Mouse (Mus musculus) midbrain, postnatal 0 days (tissue): ENCODE measurements around the gene B3galt2. TPM values are rescaled to one million over a fixed set of nuclear protein-coding genes. Genes with fewer than 3 reads are reported as not detected.

Source experiments
- ATAC-seq: fragments of 200-750 bp; cut with Nextera tagmentation; 2 replicates; pipeline ENCODE4 v1.8.0; 2017; ENCODE audit warnings: moderate number of reproducible peaks, mild to moderate bottlenecking, moderate TSS enrichment, moderate library complexity; ENCODE audit not compliant: low FRiP score
- DNase-seq: peaks from one replicate; pipeline ENCODE4 v3.0.0-alpha.2; 2015; ENCODE audit warnings: low spot score
- H3K27ac ChIP-seq: fragments of 300-500 bp; sonication (generic); 2 replicates; pipeline ENCODE4 v1.5.1; 2014; ENCODE audit warnings: low read depth, mild to moderate bottlenecking, low read length, mixed read lengths
- H3K27me3 ChIP-seq: fragments of 300-500 bp; sonication (generic); 2 replicates; pipeline ENCODE4 v1.6.1; 2014; ENCODE audit warnings: low read length, control low read depth, mixed read lengths; ENCODE audit not compliant: insufficient read depth
- H3K36me3 ChIP-seq: fragments of 300-500 bp; sonication (generic); 2 replicates; pipeline ENCODE4 v1.6.1; 2014; ENCODE audit warnings: low read length, control low read depth, mixed read lengths; ENCODE audit not compliant: insufficient read depth
- H3K4me1 ChIP-seq: fragments of 300-500 bp; sonication (generic); 2 replicates; pipeline ENCODE4 v1.6.1; 2014; ENCODE audit warnings: mild to moderate bottlenecking, control low read depth, antibody characterized with exemption, low read length, mixed read lengths; ENCODE audit not compliant: insufficient read depth
- H3K4me2 ChIP-seq: fragments of 300-500 bp; sonication (generic); 2 replicates; pipeline ENCODE4 v1.6.1; 2014; ENCODE audit warnings: low read depth, mild to moderate bottlenecking, low read length, mixed read lengths; ENCODE audit not compliant: poor library complexity, severe bottlenecking
- H3K4me3 ChIP-seq: fragments of 300-500 bp; sonication (generic); 2 replicates; pipeline ENCODE4 v1.5.1; 2014; ENCODE audit warnings: low read depth, mild to moderate bottlenecking, low read length, moderate library complexity
- H3K9ac ChIP-seq: fragments of 300-500 bp; sonication (generic); replicated peaks from 2 replicates; pipeline ENCODE4 v1.6.1; 2014; ENCODE audit warnings: mild to moderate bottlenecking, low read length, moderate library complexity, mixed read lengths; ENCODE audit not compliant: poor library complexity, severe bottlenecking
- H3K9me3 ChIP-seq: fragments of 300-500 bp; sonication (generic); 2 replicates; pipeline ENCODE4 v1.6.1; 2016; ENCODE audit warnings: low read length, control low read depth
- CTCF ChIP-seq: IDR thresholded peaks from 2 replicates; pipeline ENCODE4 v1.5.1; 2016; ENCODE audit warnings: antibody characterized with exemption, mild to moderate bottlenecking
- WGBS: fragments of 180-500 bp; shearing (Covaris S2); extraction: QIAGEN DNeasy Blood & Tissue Kit; methylation state at CpG from one replicate; pipeline ENCODE4 v1.1.7; 2014; 5-methylcytosine and 5-hydroxymethylcytosine counted together
- polyA plus RNA-seq: library from polyadenylated mRNA; unstranded; fragments of >200 nt; fragmentation: Nextera tagmentation; extraction: Ambion mirVana; gene quantifications from 2 replicates; pipeline ENCODE4 v1.2.1, GENCODE M21; 2015
- total RNA-seq: library from RNA; depleted of rRNA; stranded (reverse); fragments of >200 nt; gene quantifications from 2 replicates; pipeline ENCODE4 v1.2.3, GENCODE M21; 2014

B3galt2 gene
- total and polyA plus RNA-seq, 2 experiments from 2014 or later, result 7.2 to 15.0 TPM

DNA sequence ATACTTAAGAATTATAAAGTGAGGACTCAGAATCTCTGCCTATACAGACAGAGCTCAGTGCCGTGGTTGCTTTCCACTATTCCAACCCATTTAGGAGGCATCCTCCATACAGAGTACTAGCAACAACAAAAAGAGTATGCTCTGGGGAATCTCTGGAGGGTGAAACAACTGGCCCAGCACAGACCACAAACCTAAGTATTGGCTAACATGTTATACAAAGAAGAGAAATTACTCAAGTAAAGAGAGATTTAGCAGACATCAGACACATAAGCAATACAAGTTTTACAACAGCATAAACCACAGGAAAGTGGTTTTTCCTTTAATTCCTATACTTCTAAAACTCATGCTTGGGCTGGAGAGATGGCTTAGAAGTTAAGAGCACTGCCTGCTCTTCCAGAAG, 17.8 kb upstream of the B3galt2 start:
- Histone ChIP-seq H3K4me1 (no peaks in the 10 kb centered on the region), H3K4me3 (no peak overlapping the region), H3K27me3 (no peaks in the 10 kb centered on the region), H3K9me3 (no peaks in the 10 kb centered on the region), H3K27ac (no peak overlapping the region), H3K4me2 (no peak overlapping the region), H3K9ac (no peak overlapping the region), H3K36me3 (peaks cover 3% of the 10 kb centered on the region)
- 97% methylated on average over 1 of the region's 1 CpGs for WGBS
- DNase-seq, result no peak
- TF ChIP-seq CTCF, result no peak
- ATAC-seq, result no peak

DNA sequence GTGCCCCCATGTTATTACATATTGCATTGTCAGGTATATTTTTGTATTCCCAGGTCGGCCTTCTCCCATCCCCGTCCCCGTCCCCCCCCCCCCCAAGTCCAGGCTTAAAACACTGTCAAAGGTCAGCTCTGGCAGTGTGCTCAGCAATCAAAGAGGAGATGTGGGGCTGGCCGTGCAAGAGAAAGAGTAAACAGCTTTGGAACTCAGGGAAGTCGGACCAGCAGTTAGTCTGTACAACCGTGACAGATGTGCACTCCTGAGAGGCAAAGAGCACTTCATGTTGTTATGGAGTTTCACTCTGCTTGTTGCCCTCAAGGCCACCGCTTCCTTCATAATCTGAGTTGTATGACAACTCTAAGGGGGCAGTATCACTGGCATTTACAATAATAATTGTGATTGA, 9.1 kb upstream of the B3galt2 start:
- Histone ChIP-seq H3K9me3 (no peaks in the 10 kb centered on the region), H3K9ac (no peak overlapping the region), H3K36me3 (peaks cover 2% of the 10 kb centered on the region; the same call in 1 of the 2 replicates), H3K27me3 (no peaks in the 10 kb centered on the region), H3K4me1 (no peaks in the 10 kb centered on the region), H3K27ac (no peak overlapping the region), H3K4me2 (no peak overlapping the region), H3K4me3 (no peak overlapping the region)
- DNase-seq, result no peak
- ATAC-seq, result no peak
- 63% methylated on average over 7 of the region's 7 CpGs for WGBS
- no peak for TF ChIP-seq CTCF

GRCm38 (mm10) chr1:143632361-143632760, 8.1 kb upstream of the B3galt2 start:
- ATAC-seq, result no peak
- H3K9me3 ChIP-seq, result no peaks in the 10 kb centered on the region
- H3K27me3 ChIP-seq, result no peaks in the 10 kb centered on the region
- H3K4me3 ChIP-seq, result no peak overlapping the region
- H3K9ac ChIP-seq, result no peak overlapping the region
- DNase-seq, result no peak
- no peak overlapping the region for H3K4me2 ChIP-seq
- WGBS, result 78% methylated on average over 1 of the region's 1 CpGs
- no peaks in the 10 kb centered on the region for H3K4me1 ChIP-seq
- no peak for TF ChIP-seq CTCF
- H3K36me3 ChIP-seq, result no peaks in the 10 kb centered on the region
- H3K27ac ChIP-seq, result no peak overlapping the region

GRCm38 (mm10) chr1:143632854-143633587, 7.4 kb upstream of the B3galt2 start:
- no peak for TF ChIP-seq CTCF
- H3K27ac ChIP-seq, result no peak overlapping the region
- no peak overlapping the region for H3K4me2 ChIP-seq
- 88% methylated on average over 2 of the region's 2 CpGs for WGBS
- ATAC-seq (no peak), DNase-seq (no peak)
- H3K9me3 ChIP-seq, result no peaks in the 10 kb centered on the region
- no peaks in the 10 kb centered on the region for H3K4me1 ChIP-seq
- H3K9ac ChIP-seq, result no peak overlapping the region
- H3K27me3 ChIP-seq, result no peaks in the 10 kb centered on the region
- no peak overlapping the region for H3K4me3 ChIP-seq
- no peaks in the 10 kb centered on the region for H3K36me3 ChIP-seq

GRCm38 (mm10) chr1:143644221-143644620, 3.8 kb downstream of the B3galt2 start:
- Histone ChIP-seq H3K36me3 (no peaks in the 10 kb centered on the region), H3K9me3 (no peaks in the 10 kb centered on the region), H3K9ac (no peak overlapping the region), H3K4me3 (peak overlapping the region; percentile 31), H3K27me3 (no peaks in the 10 kb centered on the region), H3K27ac (no peak overlapping the region), H3K4me1 (no peaks in the 10 kb centered on the region), H3K4me2 (no peak overlapping the region)
- peak; percentile 90 for TF ChIP-seq CTCF
- DNase-seq (peak; percentile 90), ATAC-seq (no peak)
- WGBS, result 90% methylated on average over 2 of the region's 2 CpGs

- WGBS, result 27% methylated on average over 4 of the region's 4 CpGs
- Histone ChIP-seq H3K4me1 (no peaks in the 10 kb centered on the region), H3K27ac (no peak overlapping the region), H3K9ac (no peak overlapping the region), H3K36me3 (peaks cover 5% of the 10 kb centered on the region; the same call in 1 of the 2 replicates), H3K4me2 (peak overlapping the region; percentile 47), H3K9me3 (no peaks in the 10 kb centered on the region), H3K4me3 (peak overlapping the region; percentile 27), H3K27me3 (no peaks in the 10 kb centered on the region)
- ATAC-seq (no peak), DNase-seq (peak; percentile 85)
- no peak for TF ChIP-seq CTCF
These were observed 4.9 kb downstream of the B3galt2 start for GRCm38 (mm10) chr1:143645386-143645785.
